Mouse (Mus musculus): ENCODE measurements around the gene Gm10972.

- no peak for TF ChIP-seq CTCF (IDR thresholded peaks at IDR 0.05; ENCODE audit: control insufficient read depth, insufficient read depth, insufficient replicate concordance, low read depth, low read length)
- TF ChIP-seq POLR2A (IDR thresholded peaks at IDR 0.05; ENCODE audit: control insufficient read depth, low read depth, low read length), result no peak
Measured at GRCm38 (mm10) chr3:94629876-94630275, 13.0 kb upstream of the Gm10972 start.
